In the genomic region with DNA sequence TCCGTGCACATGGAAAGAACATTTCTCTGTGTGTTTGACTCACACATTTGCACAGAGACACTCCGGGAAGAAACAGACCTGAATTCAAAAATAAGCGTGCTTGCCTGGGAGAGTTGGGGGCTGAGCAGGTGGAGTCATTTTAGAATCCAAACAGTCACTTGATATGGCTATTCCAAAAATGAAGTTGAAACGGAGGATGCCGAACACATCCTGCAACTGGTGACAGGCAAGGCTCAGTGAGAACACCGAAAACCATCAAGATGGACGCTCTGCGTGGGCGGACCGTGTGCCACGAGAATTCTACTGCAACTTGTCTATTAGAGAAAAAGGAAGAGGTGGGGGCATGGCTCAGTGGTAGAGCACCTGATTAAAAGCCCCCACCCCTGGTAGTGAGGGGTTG, we compare ENCODE assay signal across 23 mouse cellular contexts. TPM values are rescaled to one million over a fixed set of nuclear protein-coding genes. Genes with fewer than 3 reads are reported as not detected.
DNase-seq lines count a peak whose midpoint lies in the region; TF ChIP-seq lines count a peak whose summit lies in the region.
"Had no signal": no experiment of that assay in that cellular context is flagged by ENCODE, and none has a peak within 500 bp of the region (broad histone marks: within the 10 kb centered on the region; RNA-seq: fewer than 3 reads in every experiment).

No protein-coding gene starts in this region.

- H3K27ac ChIP-seq in left cerebral cortex, adult 2 months, result peak overlapping the region; percentile 21
- H3K27ac ChIP-seq: embryonic facial prominence, embryonic 10.5 days; embryonic facial prominence, embryonic 13.5 days; forebrain, embryonic 12.5 days; forebrain, embryonic 15.5 days; gastrocnemius, adult 2 months; hindbrain, embryonic 12.5 days; hindbrain, embryonic 15.5 days had no signal

- intact Hi-C loops in left cerebral cortex, adult 2 months (cut with DNase I), result loop anchor here (5.0 to 10.0 kb wide), 4 partner anchors 153 to 513 kb away; partner anchors contain the start of gene Phf2
- intact Hi-C loops in left cerebral cortex, postnatal 4 days (cut with DNase I), result loop anchor here (10.0 kb wide), 2 partner anchors 116 to 516 kb away; no protein-coding TSS in a partner anchor

- DNase-seq in cerebellum, adult 9-11 months, result peak; percentile 47
- DNase-seq in cerebellum, postnatal 4 days (ENCODE audit: low spot score in 2 of 2), result no peak
- DNase-seq in left cerebral cortex, adult 2 months (ENCODE audit: extremely low spot score in 1 of 2, low spot score in 2 of 2), result peak in 1 of 2 experiments; percentile 42
- no peak for DNase-seq in left cerebral cortex, postnatal 4 days
- DNase-seq in right cerebral cortex, adult 2 months (ENCODE audit: low spot score in 2 of 2), result peak; percentile 43 to 66
- DNase-seq in right cerebral cortex, postnatal 10 days (ENCODE audit: low spot score in 2 of 2), result no peak
- peak; percentile 67 for DNase-seq in brain, adult 2 months (ENCODE audit: low read depth, low spot score)
- DNase-seq: adrenal gland, adult 8-10 months; adrenal gland, postnatal 25 days; cerebellum, adult 18-20 months; cerebellum, postnatal 25 days; embryo, embryonic 11 days; gastrocnemius, adult 2 months; gastrocnemius, postnatal 14 days; heart, adult 11 months had no signal

- no peak overlapping the region for H3K4me3 ChIP-seq in left cerebral cortex, adult 2 months
- H3K4me3 ChIP-seq: embryonic facial prominence, embryonic 10.5 days; embryonic facial prominence, embryonic 13.5 days; erythroblast, embryonic 14.5 days; forebrain, embryonic 12.5 days; forebrain, embryonic 15.5 days; gastrocnemius, adult 2 months; hindbrain, embryonic 12.5 days; hindbrain, embryonic 15.5 days had no signal

- no peak for TF ChIP-seq CTCF in left cerebral cortex, adult 2 months (IDR thresholded peaks at IDR 0.05)

RNA-seq across cellular contexts. Expression of gene Ninj1, which starts 16.7 kb away (rescaled TPM):
- total RNA-seq in left cerebral cortex, adult 2 months (2021), result 10 to 100 TPM; 17.8 to 19.7 TPM
- 10 to 100 TPM; 17.2 to 17.4 TPM for total RNA-seq in left cerebral cortex, postnatal 4 days (2021)

RNA-seq across cellular contexts. Expression of gene Wnk2, which starts 22.8 kb away (rescaled TPM):
- 100 to 1,000 TPM; 129 to 145 TPM for total RNA-seq in left cerebral cortex, adult 2 months (2021)
- 100 to 1,000 TPM; 134 to 137 TPM for total RNA-seq in left cerebral cortex, postnatal 4 days (2021)
- total RNA-seq: hematopoietic stem cell, adult 5-6 weeks had no signal

RNA-seq across cellular contexts. Expression of gene Card19, which starts 45.2 kb away (rescaled TPM):
- total RNA-seq in left cerebral cortex, adult 2 months (2021), result 10 to 100 TPM; 10.8 to 11.4 TPM
- total RNA-seq in left cerebral cortex, postnatal 4 days (2021), result 10 to 100 TPM in 1 of 2 experiments, 1 to 10 TPM in 1; 7.6 to 12.6 TPM

Comparison
In these comparisons a context has a peak if more than half of its experiments do, and no peak if none do; other contexts are left out.
1. DNase-seq: peak in cerebellum, adult 9-11 months (single experiment), right cerebral cortex, adult 2 months (2 of 2) and brain, adult 2 months (single experiment); none in cerebellum, postnatal 4 days (0 of 2), left cerebral cortex, postnatal 4 days (single experiment) and right cerebral cortex, postnatal 10 days (0 of 2).